Mouse (Mus musculus) retina, postnatal 1 day (tissue): Measurements from ENCODE around the gene Ccdc114.
"Not testable (repeated sequence)": the region's sequence is repeated elsewhere in the genome, so short reads cannot be mapped to it uniquely, and the experiment has no call there.

Source experiments
- DNase-seq: peaks from one replicate; pipeline ENCODE4 v3.0.0-alpha.2; 2012

The Ccdc114 gene

DNA sequence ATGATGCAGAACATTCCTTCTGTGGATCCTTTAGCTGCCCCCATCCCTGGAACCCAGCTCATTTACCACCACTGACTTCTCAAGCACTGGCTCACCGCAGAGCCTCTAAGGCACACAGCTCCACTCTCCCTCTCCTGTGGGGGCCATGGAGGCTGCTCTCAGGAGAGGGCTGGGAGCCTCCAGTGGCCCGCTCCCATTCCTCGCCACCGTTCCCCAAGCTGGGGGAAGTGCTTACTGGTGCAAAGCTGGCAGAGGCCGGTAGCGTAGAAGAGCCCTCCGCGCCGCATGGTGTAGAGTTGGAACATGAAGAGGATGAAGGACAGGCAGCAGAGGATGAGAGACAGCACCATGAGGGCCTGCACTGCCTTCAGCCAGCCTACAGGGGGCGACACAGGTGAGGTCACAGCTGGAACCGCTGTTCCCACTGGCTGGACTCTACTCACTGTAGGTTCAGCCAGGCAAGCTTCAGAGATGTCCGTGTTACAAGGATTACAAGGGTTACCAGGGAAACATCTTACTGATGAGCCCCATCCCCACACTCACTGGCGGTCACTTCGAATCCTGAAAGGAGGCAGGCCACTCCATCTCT lies 4.7 kb upstream of the Ccdc114 start:
- DNase-seq: no peak

DNA sequence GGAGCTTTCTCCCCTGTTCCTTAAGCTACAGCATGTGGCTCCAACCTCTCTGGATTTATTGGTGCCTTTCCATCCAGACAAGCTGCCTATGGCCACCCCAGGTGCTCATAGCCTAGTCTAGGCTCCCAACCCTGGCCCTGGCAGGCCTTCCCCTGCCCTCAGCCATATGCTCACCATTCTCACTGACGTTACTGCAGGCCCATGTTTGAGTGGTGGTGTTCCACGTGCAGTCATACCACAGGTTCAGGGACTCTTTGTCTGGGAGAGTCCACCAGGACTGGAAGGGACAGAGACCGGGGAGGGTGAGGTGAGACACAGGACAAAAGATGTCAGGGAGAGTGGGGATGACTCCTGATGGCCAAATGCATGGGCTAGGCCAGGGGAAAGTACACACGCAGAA lies 4.1 kb upstream of the Ccdc114 start:
- no peak for DNase-seq

DNA sequence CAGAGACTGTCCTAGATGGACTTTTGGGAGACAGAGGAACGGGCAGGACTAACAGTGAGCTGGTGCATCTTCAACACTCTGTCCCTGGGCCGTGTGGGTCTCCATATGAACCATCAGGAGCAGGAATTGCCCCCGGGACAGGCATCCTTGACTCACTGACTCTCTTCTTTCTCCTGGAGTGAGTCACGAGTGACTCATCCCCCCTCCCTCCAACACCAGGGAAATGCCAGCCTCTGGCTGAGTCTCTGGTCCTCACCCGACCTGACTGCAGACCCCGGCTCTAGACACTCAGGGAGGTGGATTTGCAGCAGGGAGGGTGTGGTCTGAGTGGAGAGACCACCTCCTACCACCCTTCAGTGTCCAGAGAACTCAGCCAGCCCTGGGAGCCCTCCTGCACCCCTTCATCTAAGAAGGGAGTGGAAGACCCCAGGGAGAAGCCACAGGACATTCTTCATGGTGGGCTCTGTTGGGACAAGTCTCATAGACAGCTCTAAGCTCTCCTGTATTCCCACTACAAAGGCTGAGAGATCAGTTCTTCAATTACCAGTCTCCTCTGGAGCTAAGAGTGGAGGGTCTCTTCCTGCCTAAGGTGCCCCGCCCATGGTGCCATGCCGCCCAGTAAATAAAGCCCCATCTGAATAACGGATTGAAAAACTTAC lies 3.2 kb upstream of the Ccdc114 start:
- DNase-seq: no peak

DNA sequence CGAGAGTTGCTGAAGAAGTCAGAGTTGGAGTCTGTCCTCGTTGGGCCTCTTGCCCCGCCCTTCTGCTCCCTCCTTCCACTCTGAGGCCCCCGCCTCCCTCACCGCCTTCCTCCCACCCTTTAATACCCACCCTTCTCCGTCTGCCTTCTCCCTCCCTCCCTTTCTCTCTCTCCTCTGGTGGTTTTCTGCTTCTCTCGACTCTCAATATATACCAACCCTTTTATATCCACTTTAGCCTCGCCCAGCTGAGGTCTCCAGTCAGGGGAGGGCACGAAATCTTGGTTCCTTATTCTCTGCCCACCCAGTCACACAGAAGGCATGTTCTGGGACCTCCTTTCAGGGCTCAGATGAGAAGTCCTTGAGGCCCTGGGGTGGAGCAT lies 2.6 kb upstream of the Ccdc114 start, which contains the start of gene Emp3:
Gene Emp3 (minus strand): TSS at position 163 of the 380 bp plus-strand sequence.
- no peak for DNase-seq

DNA sequence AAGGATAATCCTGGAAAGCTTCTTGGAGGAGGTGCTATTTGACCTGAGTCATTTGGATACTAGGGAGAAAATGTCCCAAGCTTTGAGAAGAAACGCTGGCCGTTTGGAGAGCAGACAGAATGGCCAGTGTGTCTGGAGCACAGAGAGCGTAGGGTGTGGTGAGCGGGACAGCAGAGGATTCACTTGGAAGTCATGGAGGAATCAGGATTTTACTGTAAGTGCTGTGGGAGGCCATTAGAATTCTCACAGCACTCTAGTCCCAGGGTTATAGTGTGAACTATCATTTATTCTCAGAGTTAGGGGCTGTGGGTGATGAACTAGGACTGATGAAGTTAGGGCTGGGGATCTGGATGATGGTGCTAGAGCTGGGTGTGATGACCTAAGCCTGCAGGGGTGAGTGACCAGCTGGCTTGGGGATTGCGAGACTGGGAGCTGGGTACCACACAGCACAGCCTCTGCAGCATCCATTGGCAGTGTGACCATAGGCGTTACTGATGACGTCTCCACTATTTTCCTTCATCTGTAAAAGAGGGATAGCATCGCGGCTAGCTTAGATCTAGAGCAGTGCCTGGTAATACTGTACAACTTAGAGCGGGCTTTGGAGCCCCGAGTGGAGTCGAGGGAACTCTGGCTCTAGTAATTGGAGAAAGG lies 1.8 kb upstream of the Ccdc114 start:
- DNase-seq: no peak

DNA sequence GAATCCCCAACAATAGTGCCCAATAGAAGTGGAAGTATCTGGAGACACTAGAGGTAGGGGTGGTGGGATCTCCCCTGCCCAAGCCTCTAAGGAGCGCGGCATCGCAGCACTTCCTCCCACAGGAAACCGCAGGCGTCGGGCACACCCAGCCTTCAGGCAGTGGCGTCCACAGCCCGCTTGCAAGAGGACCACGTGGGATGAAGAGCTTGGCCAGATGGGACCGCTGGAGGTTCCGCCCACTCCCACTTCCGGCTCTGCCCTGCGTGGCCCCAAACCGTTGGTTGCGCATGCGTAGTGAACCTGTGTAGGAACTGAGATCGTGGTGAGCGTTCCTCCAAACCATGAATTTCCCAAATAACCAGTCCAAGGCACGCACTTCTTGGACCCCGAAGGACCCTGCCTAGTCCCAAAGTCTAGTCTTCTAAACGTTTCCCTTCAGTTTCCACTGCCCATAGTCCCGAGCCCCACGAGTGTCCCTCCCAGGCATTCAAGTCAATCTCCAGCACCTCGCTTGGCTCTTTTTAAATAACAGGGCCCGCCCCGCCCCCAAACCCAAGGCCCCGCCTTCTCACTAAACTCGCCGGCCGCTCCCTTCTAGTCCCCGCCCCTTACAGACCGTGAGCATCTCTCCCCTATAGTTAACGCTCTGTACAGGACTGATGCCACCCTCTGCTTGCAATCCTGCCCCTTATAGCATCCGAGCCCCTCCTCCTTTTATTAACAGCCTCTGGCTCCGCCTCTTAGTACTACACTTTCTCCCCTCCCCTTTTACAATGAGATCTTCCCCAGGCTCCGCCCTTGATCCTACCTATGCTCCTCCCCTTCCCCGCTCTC lies 727 bp upstream of the Ccdc114 start:
- DNase-seq: peak; percentile 97

DNA sequence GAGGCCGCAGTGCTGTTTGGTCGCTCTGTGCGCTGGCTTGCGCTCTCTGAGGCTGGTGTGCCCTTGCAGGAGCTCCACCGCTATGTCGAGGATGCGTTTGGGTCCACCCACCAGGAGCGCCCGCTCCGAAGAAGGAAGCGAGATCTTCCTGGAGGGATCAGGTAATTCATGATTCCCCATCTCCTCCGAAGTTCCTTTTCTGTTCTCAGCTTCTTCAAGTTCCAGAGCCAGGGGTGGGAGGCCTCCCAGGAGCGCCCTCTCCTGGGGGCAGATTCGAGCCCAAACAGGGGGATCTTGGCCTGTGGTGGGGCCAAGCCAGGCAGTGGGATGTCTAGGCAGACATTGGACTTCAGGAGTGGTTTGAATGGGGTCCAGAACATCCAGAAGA lies 551 bp downstream of the Ccdc114 start:
- no peak for DNase-seq

DNA sequence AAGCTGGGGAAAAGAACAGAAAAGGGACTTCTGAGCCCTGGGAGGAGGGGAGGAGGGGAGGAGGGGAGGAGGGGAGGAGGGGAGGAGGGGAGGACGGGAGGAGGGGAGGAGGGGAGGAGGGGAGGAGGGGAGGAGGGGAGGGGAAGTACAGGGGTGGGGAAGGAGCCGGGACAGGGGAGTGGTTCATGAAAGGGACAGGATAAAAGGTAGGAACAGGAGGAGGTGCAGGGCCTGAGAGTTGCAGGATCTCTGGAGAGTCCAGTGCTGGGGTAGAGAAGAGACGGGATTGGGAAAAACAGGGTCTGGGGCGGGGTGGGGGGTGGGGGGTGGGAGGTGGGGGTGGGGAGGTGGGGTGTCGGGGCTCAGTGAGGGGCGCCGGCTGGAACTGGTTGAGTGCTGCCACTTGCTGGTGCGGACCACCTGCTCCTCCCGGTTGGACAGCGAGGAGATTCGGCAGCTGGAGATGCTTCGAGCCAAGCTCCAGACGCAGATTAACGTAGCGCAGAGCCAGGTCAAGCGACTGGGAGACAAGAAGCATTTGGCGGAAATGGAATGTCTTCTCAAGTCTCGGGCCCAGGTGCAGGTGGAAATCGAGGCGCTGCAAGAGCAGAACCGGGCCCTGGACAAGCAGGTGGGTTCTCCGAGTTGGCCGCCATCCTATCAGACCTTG lies 4.9 kb downstream of the Ccdc114 start:
- DNase-seq: peak; percentile 37

DNA sequence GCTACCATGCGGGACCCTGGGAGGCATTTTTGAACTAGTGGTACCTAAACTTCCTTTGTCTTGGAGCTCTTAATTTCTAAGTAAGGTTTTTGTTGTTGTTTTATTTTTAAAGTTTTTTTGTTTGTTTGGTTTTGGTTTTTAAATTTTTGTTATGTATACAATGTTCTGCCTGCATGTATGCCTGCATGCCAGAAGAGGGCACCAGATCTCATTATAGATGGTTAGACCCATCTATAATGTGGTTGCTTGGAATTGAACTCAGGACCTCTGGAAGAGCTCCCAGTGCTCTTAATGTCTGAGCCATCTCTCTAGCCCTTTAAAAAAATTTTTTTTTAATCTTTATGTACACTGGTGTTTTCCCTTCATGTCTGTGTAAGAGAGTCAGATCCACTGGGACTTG lies 5.8 kb downstream of the Ccdc114 start:
- DNase-seq: no peak

DNA sequence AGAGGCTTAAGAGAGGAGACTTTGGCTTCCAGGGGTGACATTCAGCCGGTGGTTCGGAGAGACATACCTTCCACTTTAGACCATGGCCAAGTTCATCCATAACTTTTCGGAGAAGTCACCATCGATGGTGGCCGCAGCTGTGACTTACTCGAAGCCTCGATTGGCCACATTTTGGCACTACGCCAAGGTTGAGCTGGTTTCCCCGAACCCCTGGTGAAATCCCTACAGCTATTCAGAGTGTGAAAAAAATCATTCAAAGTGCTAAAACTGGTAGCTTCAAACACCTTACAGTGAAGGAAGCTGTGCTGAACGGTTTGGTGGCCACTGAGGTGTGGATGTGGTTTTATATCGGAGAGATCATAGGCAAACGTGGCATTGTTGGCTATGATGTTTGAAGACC lies 9.9 kb downstream of the Ccdc114 start:
- not testable (repeated sequence) for DNase-seq

DNA sequence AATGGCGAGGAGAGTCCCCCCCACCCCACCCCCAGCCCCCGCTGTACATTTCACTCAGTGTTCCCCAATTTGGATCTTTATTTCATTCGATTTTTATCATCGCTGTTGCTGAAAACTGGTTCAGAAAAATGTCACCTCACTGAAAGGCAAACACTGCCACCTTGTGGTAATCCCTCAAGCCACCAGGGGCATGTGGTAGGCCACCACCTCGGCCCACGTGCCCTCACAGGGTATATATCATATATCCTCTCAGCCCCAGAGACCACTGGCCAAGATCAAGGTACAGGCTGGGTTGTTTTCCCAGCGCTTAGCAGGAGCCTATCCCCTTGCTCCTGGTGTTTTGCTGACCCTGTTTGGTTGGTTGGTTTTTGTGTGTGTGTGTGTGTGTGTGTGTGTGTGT lies 11.2 kb downstream of the Ccdc114 start:
- DNase-seq: peak; percentile 82

DNA sequence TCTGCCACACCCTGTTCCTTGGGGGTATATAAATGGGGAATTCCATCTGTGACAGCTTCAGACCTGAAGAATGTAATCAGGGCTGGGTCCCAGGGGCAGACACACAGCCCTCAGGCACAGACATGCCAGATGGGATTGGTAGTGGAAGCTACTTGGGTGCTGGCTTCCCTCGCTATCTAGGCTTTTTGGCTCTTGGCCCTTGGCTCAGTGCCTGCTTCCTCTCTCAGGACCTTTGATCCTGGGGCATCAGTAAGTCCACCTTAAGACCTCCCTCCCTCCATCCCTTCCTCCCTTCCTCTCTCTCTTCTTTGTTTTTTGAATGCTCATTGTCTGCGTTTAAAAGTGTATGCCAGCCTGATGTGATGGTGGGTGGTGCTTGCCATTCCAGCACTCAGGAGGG lies 16.0 kb downstream of the Ccdc114 start:
- no peak for DNase-seq

DNA sequence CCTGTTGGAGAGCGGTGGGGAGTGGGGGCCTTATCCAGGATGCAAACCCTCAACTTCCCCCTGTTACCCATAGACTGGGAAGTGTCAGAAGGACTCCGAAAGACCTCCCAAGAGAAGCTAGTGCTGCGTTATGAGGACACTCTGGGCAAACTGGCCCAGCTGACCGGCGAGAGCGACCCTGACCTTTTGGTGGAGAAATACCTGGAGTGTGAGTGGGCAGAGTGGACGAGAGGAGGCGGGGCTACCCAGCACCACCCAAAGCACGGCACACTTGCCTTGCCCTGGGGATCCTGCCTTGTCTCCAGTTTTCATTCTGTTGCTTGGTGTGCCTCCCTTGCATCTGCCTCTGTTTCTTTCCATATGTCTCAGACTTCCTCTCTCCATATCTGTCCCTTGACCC lies 18.1 kb downstream of the Ccdc114 start:
- DNase-seq: no peak

DNA sequence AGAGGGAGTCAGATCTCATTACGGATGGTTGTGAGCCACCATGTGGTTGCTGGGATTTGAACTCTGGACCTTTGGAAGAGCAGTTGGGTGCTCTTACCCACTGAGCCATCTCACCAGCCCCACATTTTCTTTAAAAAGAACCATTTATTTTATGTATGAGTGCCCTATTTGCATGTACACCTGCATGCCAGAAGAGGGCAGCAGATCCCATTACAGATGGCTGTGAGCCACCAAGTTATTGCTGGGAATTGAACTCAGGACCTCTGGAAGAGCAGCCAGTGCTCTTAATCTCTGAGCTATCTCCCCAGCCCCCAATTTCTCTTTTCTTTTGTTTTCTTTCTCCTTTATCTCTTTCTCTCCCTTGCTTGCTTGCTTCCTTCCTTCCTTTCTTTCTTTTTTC lies 19.4 kb downstream of the Ccdc114 start:
- not testable (repeated sequence) for DNase-seq

DNA sequence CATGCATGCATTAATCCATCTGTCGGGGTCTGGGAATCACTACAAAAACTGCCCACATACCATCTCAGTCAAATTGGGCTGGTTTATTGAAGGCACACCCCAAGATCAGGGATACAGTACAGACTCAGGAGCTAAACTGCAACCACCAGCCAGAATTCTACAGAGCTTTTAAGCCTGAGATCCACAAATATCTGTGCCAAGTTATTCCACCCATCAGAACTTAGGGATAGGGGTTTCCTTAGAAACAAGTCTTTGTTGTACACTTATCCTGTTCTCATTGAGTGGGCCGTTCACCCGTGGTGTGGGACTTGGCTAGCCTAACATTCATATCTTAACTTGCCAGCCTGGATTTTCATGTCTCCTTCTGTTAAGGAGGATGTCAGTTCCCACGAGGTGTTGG lies 25.2 kb downstream of the Ccdc114 start:
- DNase-seq: no peak

DNA sequence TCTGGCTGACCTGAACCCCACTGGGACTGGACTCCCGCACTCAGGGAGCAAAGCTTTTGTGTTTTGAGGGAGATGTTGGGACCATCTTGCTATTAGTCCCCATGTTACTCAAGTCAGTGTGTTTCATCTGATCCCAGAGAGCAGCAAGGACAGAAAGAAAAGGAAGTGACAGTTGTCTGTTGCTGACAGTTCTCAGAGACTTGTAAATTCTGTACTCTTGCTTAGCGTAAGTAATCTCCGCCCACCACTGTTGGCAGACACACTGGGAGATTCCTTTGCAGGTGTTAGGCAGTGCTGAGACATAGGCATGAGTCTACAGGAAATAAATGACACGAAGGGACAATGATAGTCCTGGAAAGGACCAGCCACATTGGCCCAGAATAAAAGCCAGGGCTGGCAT lies 32.7 kb downstream of the Ccdc114 start:
- no peak for DNase-seq

DNA sequence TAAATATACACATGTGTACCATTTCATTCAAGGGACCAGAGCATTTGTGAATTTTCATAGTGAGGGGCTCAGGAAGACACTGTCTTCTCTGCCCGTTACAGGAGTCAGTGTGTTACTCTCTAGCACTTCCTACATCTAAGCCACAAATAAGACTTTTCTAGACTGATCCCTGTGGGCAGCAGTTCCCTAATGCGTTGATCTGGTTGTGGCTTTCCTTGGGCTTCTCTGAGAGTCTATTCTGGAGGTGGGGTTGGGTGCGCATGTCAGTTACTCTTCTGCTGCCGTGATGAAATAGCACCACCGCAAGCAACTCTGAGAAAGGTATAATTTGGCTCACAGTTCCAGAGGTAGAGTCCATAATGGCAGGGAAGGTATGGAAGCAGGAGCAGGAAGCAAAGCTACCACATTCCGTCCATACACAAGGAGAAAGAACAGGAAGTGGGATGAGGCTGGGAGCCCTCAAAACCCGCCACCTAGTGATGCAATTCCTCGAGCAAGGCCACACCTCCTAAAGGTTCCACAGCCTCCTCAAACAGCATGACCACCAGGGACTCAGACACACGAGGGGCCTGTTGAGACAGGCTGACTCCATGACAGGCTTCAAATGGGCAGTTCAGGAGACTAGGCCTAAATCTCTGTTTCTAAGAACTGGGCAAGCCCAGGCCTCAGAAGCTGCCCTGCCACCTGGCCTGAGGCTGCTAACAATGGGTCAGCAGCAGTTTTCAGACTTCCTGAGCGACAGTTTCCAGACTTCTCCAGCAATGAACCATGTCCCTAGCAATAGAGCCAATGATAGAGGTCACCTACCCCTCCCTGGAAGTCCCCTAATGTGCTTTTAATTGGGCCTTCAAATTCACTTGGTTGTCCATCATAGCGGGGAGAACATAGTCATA lies 48.2 kb downstream of the Ccdc114 start:
- no peak for DNase-seq

DNA sequence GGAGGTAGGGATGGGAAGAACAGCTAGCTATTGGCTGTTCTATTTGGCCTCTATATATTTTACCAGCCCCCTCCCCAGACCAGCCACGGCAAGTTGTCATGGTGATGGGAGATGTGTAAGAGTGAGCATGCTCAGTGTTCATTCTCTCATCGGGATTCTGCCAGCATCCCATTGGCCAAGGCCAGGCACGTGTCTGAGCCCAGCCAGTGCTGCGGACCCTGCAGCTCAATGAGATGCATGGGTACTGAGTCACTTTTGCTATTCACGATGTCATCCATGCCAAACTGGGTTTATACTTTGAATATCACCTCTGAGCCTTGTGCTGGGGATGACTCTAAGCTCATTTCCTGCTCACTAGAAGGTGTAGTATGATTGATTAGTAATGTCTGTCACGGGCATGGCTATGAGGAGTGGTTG lies 49.4 kb downstream of the Ccdc114 start:
- DNase-seq: no peak

DNA sequence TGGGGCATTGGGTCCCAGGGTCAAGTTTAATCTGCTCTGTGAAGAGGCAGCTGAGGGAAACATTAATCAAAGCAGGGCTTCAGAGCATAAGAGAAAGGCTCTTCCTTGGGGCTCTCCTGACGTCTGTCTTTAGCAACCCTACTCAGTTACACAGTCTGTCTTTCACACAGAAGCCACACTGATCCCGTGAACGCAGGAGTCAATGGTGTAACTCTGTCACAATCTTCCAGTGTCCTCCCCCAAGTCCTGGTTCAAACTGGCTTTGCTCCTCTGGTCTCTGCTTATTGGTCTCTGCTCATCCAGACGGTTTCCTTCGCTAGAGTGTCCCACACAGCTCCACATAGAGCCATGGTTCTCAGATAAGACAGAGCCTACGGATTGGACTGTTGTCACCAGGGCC lies 50.2 kb downstream of the Ccdc114 start:
- no peak for DNase-seq

DNA sequence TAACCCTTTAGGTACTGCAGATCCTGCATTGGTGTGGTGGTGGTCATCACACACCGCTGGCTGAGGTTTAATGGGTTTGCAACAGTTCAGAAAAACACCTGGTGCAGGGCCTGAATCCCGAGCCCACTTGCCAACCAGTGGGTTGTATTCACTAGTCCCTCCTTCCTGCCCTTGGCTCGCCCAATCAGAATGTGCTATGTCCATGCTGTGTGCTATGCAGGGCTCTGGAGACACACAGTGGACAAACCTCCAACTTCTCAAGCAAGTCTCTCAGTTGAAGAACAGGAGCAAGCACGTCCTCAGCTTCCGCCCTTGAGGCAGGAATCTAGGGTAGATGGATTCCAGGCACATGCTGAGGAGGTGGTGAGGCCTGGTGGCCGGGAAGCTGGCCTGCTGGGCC lies 50.6 kb downstream of the Ccdc114 start:
- DNase-seq: no peak

DNA sequence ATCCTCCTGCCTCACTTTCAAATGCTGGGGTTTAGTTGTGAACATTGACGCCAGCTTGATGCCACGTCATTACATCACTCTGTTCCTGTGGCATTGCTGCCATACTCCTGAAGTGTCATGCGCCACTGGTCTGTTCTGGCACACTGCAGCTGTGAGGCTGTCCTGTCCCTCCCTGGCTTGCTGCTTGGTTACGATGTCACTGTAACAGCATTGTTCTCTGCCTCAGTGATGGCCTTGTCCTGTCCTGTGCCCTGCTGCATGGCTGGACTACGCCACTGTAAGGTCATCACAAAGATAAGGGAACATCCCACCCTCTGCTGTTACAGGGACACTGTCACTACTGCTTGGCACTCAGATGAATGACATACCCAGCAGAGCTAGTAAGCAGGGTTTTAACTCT lies 57.7 kb downstream of the Ccdc114 start:
- no peak for DNase-seq

DNA sequence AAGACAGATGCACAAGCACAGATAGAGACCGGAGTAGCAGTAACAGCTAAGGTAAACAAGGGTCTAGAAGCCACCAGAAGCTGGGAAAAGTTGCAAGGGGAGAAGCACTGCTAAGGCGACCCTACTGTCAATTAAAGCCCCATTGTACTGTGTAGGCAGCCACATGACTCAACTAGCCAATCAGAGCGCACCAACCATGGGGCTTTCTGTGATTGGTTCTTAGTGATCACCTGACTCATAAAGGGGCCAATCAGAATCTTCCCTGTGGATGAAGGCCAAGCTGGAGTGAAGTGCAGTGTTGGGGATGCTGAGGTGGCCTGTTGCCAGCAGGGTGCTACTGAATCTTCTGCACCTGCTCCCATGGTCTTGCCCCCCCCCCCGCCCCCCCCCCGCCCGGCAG lies 63.0 kb downstream of the Ccdc114 start:
- DNase-seq: peak; percentile 43
